Mouse (Mus musculus) heart, adult 10 weeks (tissue): ENCODE measurements around the gene Agps. TPM values are rescaled to one million over a fixed set of nuclear protein-coding genes. Genes with fewer than 3 reads are reported as not detected.

ENCODE experiments used
- polyA plus RNA-seq: library from polyadenylated mRNA; stranded (reverse); fragments of 350-450 nt; fragmentation: Illumina TruSeq; extraction: RNeasy Lipid Tissue Mini Kit (QIAGEN cat#74804); gene quantifications from one replicate; pipeline ENCODE4 v1.2.3, GENCODE M21; 2014; ENCODE audit warnings: low read depth, low replicate concordance

Agps gene
- 18.1 TPM for polyA plus RNA-seq

GRCm38 (mm10) chr2:75831881-75832633 lies at the start of gene Agps:
Gene Agps (plus strand): TSS chr2:75832177.

GRCm38 (mm10) chr2:75938117-75939063 lies 106.4 kb downstream of the Agps start, which contains the start of gene Ttc30b:
Gene Ttc30b (minus strand): TSS chr2:75938585.

GRCm38 (mm10) chr2:75977752-75978368 lies 145.9 kb downstream of the Agps start, which contains the start of gene Ttc30a2:
Gene Ttc30a2 (minus strand): TSS chr2:75978170.

Other genes with a start within 250 kb of the Agps start
- gene Hnrnpa3, start 172.9 kb upstream of the Agps start, polyA plus RNA-seq, result 236 TPM
- 65.5 TPM for gene Nfe2l2, start 127.5 kb upstream of the Agps start, polyA plus RNA-seq
- 16.6 TPM for gene Ttc30b, start 106.4 kb downstream of the Agps start, polyA plus RNA-seq
- gene Ttc30a2, start 146.0 kb downstream of the Agps start, polyA plus RNA-seq, result 2.0 TPM
- gene Ttc30a1, start 149.8 kb downstream of the Agps start, polyA plus RNA-seq, result 5.1 TPM